Mouse (Mus musculus): Measurements from ENCODE around the gene Palb2.

DNA sequence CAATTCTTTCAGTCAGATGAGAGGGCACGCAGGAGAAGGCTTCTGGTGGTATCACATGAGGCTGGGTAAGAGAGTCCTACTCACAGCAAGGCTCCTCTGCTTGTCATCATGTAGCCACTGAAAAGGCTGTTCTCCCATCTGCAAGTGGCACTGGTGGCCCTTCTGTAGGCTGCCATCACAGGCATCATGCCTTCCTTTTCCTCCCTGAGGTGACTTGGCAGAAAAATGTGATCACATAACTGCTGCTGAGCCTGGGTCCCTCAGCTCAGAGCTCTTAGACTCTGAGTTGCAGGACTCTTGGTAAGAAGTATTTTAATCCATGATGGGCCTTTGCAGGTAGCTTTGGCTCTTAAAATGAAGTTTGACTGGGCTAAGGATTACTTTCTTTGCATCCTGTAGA, 51.7 kb downstream of the Palb2 start:
- no peak for TF ChIP-seq CTCF (IDR thresholded peaks at IDR 0.05; ENCODE audit: low read depth)
- no peak for TF ChIP-seq EP300 (optimal IDR thresholded peaks at IDR 0.05)
